Mouse (Mus musculus): ENCODE results near the gene Cnp. TPM values are rescaled to one million over a fixed set of nuclear protein-coding genes. Genes with fewer than 3 reads are reported as not detected.

Gene Cnp
- polyA plus RNA-seq, 1 experiment from 2014 or later, result 33.6 TPM

DNA sequence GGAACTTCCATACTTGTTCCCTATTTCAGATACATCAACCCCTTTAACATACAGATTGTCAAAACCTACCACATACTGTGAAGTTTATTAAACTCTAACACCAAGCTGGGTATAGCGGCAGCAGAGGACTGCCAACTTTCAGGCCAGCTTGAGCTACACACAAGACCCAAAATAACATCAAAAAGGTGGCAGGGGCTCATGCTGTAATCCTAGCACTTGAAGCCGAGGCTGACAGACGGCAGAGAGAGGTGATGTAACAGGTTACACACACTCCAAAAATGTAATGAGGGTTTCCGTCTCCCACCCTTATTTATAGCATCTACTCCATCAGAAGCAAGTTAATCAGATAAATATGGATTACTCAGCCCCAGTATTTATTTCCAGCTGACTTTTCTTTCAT is 20.8 kb downstream of the Cnp start:
- peaks cover 85% of the 10 kb centered on the region for H3K36me3 ChIP-seq
- H3K27me3 ChIP-seq (replicated peaks), result no peaks in the 10 kb centered on the region

DNA sequence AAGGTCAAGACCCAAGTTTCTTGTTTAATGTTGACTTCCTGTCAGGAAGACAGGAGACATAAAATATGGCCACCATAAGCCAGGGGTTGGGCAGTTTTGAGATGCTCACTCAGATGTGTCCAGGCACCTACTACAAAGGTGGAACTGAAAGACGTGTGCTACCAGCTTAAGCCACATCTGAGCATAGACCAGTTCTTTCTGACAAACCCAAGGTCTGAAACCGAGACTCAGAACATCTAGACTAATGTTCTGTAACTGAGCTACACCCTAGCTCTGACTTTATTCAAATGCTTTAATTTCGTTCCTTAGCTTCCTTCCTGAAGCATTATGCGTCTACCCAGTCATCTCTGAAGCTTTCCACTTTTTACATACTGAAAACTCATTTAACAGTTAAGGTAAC is 23.4 kb downstream of the Cnp start:
- Histone ChIP-seq H3K9me3 (no peaks in the 10 kb centered on the region), H3K27me3 (replicated peaks) (no peaks in the 10 kb centered on the region), H3K4me1 (no peaks in the 10 kb centered on the region), H3K27ac (no peak overlapping the region), H3K4me3 (no peak overlapping the region), H3K4me2 (replicated peaks) (no peak overlapping the region), H3K36me3 (peaks cover 71% of the 10 kb centered on the region), H3K9ac (no peak overlapping the region)
- ATAC-seq (ENCODE audit: low FRiP score, low read depth), result no peak
- 92% methylated on average over 4 of the region's 4 CpGs for WGBS

More for the DNA sequence above, 20.8 kb downstream of the Cnp start:
- H3K4me1 ChIP-seq, result no peaks in the 10 kb centered on the region
- no peak overlapping the region for H3K4me2 ChIP-seq (replicated peaks)
- no peak overlapping the region for H3K9ac ChIP-seq
- 87% methylated on average over 4 of the region's 4 CpGs for WGBS
- H3K9me3 ChIP-seq, result no peaks in the 10 kb centered on the region
- no peak overlapping the region for H3K27ac ChIP-seq
- ATAC-seq (ENCODE audit: low FRiP score, low read depth), result no peak
- no peak overlapping the region for H3K4me3 ChIP-seq

DNA sequence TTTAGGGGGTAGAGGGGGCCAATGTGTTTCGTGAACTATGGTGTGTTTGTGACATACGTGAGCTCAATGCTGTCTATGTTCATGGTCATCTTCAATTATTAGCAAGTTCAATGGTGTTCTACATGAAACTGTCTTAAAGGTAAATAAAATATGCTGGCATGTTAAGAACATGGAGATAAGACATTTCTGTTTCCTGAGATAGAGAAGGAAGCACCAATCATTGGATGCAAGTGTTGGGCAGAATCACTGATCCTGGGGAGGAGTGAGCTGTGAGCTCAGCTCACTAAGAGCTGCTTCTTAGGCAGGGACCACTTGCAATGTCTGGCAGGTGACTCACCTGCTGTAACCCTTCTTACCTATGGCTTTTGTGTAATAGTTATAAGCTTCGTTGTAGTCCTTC is 26.7 kb downstream of the Cnp start:
- Histone ChIP-seq H3K4me2 (replicated peaks) (no peak overlapping the region), H3K36me3 (peaks cover 52% of the 10 kb centered on the region), H3K27ac (no peak overlapping the region), H3K4me1 (peaks cover 3% of the 10 kb centered on the region; the same call in 1 of the 2 replicates), H3K4me3 (no peak overlapping the region), H3K9ac (no peak overlapping the region), H3K27me3 (replicated peaks) (no peaks in the 10 kb centered on the region), H3K9me3 (no peaks in the 10 kb centered on the region)
- WGBS, result 96% methylated on average over 3 of the region's 3 CpGs
- no peak for ATAC-seq (ENCODE audit: low FRiP score, low read depth)

DNA sequence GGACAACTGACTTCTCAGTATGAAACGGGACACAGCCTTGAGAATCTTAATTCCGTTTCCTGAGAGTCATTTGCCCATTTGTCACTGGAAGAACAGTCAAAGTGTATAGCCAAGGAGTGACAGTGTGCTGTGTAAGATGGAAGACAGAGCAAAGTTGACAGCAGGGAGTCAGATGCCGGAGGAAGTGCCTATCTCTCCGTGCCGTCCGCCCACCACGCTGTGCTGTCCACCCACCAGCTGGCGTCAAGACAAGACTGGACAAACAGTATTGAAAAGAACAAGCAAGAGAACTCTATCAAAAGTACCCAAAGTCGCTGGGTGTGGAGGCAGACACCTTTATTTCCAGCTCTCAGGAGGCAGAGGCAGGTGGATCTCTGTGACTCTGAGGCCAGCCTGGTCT is 28.5 kb downstream of the Cnp start:
- ATAC-seq (ENCODE audit: low FRiP score, low read depth), result no peak
- Histone ChIP-seq H3K9me3 (no peaks in the 10 kb centered on the region), H3K36me3 (peaks cover 37% of the 10 kb centered on the region), H3K4me2 (replicated peaks) (no peak overlapping the region), H3K4me3 (no peak overlapping the region), H3K27ac (no peak overlapping the region), H3K4me1 (peaks cover 3% of the 10 kb centered on the region; the same call in 1 of the 2 replicates), H3K27me3 (replicated peaks) (no peaks in the 10 kb centered on the region), H3K9ac (no peak overlapping the region)
- 91% methylated on average over 9 of the region's 9 CpGs for WGBS

DNA sequence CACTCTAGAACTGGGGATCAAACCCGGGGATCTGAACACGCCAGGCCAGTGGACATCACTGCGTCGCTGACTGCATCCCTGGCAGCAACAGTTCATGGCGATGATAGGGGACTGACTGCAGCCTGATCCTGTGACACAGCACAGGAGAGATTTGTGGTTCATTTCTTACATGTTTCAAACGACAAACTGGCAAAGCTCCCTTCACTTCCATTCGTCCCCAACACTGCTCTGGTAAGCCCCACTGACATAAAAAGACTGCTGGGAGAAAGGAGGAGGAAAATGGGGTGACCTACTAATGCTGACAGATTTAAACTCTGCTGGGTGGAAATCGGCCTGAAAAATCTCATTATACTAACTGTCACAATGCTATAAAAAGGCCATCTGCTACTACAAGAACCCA is 29.1 kb downstream of the Cnp start:
- Histone ChIP-seq H3K27me3 (replicated peaks) (no peaks in the 10 kb centered on the region), H3K4me2 (replicated peaks) (no peak overlapping the region), H3K4me3 (no peak overlapping the region), H3K27ac (no peak overlapping the region), H3K9ac (no peak overlapping the region), H3K4me1 (peaks cover 3% of the 10 kb centered on the region; the same call in 1 of the 2 replicates), H3K9me3 (no peaks in the 10 kb centered on the region), H3K36me3 (peaks cover 33% of the 10 kb centered on the region)
- WGBS, result 86% methylated on average over 8 of the region's 8 CpGs
- ATAC-seq (ENCODE audit: low FRiP score, low read depth), result no peak

DNA sequence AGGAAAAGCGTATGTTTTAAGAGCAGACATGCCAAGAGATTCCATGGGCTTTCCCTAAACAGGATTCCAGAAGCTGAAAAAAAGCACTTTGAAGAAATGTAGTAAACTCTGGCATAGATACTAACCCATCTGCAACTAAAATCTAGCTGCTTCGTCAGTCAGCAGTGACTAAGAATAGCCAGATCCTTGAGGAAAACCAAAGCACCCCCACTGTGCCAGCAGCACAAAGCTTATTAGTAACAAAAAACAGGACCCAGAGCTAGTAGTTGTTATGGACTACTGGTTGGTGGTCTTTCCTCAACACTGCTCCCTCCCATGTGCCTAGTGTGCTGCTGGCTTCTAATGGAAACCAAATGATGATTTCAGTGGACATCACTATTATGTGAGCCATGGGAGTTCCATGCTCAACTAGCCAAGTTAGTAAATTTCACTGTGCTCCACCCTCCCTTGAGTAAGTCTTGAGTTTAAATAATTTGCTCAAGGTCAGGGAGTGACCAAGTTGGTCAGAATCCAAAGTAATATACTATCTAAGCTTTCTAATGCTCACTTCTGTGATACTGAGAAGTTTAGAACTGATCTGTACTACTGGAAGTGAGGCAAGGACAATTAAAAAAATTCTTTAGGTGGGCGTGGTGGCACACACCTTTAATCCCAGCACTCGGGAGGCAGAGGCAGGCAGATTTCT is 29.8 kb downstream of the Cnp start:
- WGBS, result 87% methylated on average over 4 of the region's 4 CpGs
- no peak overlapping the region for H3K9ac ChIP-seq
- no peak overlapping the region for H3K4me3 ChIP-seq
- no peaks in the 10 kb centered on the region for H3K9me3 ChIP-seq
- peaks cover 3% of the 10 kb centered on the region; the same call in 1 of the 2 replicates for H3K4me1 ChIP-seq
- ATAC-seq (ENCODE audit: low FRiP score, low read depth), result no peak
- no peak overlapping the region for H3K27ac ChIP-seq
- no peak overlapping the region for H3K4me2 ChIP-seq (replicated peaks)
- H3K36me3 ChIP-seq, result peaks cover 27% of the 10 kb centered on the region
- no peaks in the 10 kb centered on the region for H3K27me3 ChIP-seq (replicated peaks)

DNA sequence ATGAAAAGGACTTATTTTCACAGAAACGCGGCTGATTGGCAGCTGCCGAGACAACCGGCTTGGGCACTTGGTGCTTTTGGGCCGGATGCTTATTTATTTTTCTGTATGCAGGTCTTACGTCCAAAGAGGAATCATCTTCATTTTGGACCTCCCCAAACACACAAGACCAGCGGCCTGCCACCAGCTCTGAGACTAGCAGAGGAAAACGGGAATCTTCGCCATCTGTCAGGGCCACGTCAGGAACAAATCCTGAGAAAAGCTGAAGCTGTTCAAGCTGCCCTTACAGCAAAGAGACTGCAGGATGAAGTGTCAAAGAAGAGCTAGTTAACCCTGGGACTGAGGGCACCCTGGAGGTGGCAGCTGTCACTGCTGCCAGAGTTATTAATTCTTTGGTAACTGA is 30.7 kb downstream of the Cnp start:
- Histone ChIP-seq H3K36me3 (peaks cover 18% of the 10 kb centered on the region), H3K4me2 (replicated peaks) (no peak overlapping the region), H3K27me3 (replicated peaks) (no peaks in the 10 kb centered on the region), H3K4me3 (no peak overlapping the region), H3K9ac (no peak overlapping the region), H3K9me3 (no peaks in the 10 kb centered on the region), H3K4me1 (peaks cover 3% of the 10 kb centered on the region; the same call in 1 of the 2 replicates), H3K27ac (no peak overlapping the region)
- no peak for ATAC-seq (ENCODE audit: low FRiP score, low read depth)
- 86% methylated on average over 10 of the region's 10 CpGs for WGBS

DNA sequence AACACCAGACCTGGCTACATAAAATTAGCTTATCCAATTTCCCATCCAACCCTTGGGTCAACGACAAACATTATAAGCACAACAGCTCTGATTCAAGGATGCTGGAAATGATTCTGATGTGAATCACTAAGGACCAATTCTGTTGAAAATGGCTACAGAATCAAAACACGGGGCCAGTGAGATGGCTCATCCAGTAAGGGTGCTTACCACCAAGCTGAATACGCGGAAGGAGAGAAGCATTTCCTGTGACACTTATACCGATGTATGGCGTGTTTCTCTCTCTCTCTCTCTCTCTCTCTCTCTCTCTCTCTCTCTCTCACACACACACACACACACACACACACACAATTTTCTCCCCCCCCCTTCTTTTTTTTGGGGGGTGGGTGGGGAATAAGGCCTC is 32.4 kb downstream of the Cnp start:
- peaks cover 3% of the 10 kb centered on the region; the same call in 1 of the 2 replicates for H3K4me1 ChIP-seq
- no peaks in the 10 kb centered on the region for H3K9me3 ChIP-seq
- no peak for ATAC-seq (ENCODE audit: low FRiP score, low read depth)
- no peak overlapping the region for H3K4me2 ChIP-seq (replicated peaks)
- H3K27me3 ChIP-seq (replicated peaks), result no peaks in the 10 kb centered on the region
- H3K9ac ChIP-seq, result no peak overlapping the region
- 92% methylated on average over 6 of the region's 6 CpGs for WGBS
- H3K36me3 ChIP-seq, result peaks cover 5% of the 10 kb centered on the region
- H3K27ac ChIP-seq, result no peak overlapping the region
- no peak overlapping the region for H3K4me3 ChIP-seq

DNA sequence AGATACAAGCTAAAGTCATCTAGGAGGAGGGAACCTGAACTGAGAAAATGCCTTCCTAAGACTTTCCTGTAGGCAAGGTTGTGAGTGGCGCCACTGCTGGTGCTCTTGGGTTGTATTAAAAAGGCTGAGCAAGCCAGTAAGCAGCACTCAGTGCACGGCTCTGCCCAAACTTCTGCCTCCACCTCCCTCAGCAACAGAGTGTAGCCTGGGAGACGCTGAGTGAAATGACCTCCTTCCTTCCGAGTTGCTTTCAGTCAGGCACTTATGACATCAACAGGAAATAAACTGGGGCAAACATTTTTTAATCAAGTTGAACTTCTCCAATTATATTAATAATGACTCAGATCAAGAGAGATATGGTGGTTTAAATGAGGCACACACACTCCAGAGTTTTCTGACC is 34.1 kb downstream of the Cnp start:
- no peak for ATAC-seq (ENCODE audit: low FRiP score, low read depth)
- 82% methylated on average over 4 of the region's 4 CpGs for WGBS
- H3K4me2 ChIP-seq (replicated peaks), result no peak overlapping the region
- no peaks in the 10 kb centered on the region for H3K27me3 ChIP-seq (replicated peaks)
- H3K4me1 ChIP-seq, result peaks cover 3% of the 10 kb centered on the region; the same call in 1 of the 2 replicates
- no peak overlapping the region for H3K9ac ChIP-seq
- no peak overlapping the region for H3K4me3 ChIP-seq
- no peak overlapping the region for H3K27ac ChIP-seq
- peaks cover 5% of the 10 kb centered on the region for H3K36me3 ChIP-seq
- H3K9me3 ChIP-seq, result no peaks in the 10 kb centered on the region

DNA sequence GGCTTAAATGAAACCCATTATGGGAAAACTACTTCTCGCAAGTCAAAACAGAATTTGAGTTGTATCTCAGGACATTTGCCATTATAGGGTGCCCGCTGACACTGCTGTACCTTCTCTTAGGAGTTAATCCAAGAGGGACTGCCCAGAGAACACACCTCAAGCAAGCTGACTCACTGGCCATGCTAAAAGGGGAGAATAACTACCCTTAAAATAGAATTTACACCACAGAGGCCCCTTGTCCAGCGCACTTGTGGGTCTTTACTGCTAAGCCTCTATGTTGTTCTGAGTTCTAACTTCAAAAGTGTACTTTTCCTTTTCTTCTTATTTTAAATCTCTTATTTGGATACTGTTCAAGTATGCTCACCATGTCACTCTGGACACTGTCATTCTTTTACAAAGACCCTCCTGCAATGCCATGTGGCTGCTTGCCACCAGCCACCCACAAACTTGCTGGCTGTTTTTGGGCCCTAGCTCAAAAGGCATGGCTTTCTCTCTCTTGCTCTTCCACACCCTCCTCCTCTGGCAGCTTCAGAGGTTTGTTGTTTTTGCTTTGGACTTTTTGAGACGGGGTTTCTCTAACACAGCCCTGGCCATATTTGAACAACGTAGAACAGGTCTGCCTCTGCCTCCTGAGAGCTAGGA is 34.8 kb downstream of the Cnp start:
- 90% methylated on average over 5 of the region's 5 CpGs for WGBS
- Histone ChIP-seq H3K9ac (no peak overlapping the region), H3K9me3 (no peaks in the 10 kb centered on the region), H3K4me3 (no peak overlapping the region), H3K27ac (no peak overlapping the region), H3K4me1 (peaks cover under 1% of the 10 kb centered on the region; the same call in 1 of the 2 replicates), H3K27me3 (replicated peaks) (no peaks in the 10 kb centered on the region), H3K36me3 (peaks cover 5% of the 10 kb centered on the region), H3K4me2 (replicated peaks) (no peak overlapping the region)
- no peak for ATAC-seq (ENCODE audit: low FRiP score, low read depth)

DNA sequence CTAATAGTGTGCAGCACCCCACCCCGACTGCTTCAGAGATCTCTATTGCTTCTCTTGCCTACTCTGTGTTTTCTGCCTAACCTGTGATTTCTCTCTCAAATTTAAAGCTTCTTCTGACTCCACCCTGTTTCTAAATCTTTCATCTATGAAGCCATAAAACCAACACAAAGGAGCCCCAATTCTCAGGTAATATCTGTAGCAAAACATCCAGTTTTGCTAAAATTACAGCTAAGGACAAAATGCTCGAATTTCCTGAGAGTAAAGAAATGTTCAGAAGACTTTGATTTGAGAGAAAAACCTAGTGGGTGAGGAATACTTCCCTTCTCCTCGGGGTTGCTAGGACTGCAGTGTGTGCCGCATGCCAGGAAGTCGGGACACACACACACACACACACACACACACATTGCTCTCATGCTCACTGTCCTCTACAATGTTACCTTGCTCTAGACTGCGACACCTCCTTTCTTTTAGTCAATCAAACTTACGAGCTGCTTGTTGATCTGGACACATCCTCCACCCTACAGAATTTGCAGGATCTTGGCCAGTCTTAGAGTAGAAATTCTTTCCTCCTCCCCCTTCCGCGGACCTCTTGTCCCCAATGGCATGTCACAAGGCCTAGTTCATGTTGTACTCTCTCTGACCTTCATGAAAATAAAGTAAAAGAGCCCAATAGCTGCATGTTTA is 35.4 kb downstream of the Cnp start:
- Histone ChIP-seq H3K27ac (no peak overlapping the region), H3K4me3 (no peak overlapping the region), H3K36me3 (peaks cover 5% of the 10 kb centered on the region), H3K4me1 (no peaks in the 10 kb centered on the region), H3K9ac (no peak overlapping the region), H3K27me3 (replicated peaks) (no peaks in the 10 kb centered on the region), H3K4me2 (replicated peaks) (no peak overlapping the region), H3K9me3 (no peaks in the 10 kb centered on the region)
- ATAC-seq (ENCODE audit: low FRiP score, low read depth), result no peak
- 86% methylated on average over 9 of the region's 9 CpGs for WGBS

DNA sequence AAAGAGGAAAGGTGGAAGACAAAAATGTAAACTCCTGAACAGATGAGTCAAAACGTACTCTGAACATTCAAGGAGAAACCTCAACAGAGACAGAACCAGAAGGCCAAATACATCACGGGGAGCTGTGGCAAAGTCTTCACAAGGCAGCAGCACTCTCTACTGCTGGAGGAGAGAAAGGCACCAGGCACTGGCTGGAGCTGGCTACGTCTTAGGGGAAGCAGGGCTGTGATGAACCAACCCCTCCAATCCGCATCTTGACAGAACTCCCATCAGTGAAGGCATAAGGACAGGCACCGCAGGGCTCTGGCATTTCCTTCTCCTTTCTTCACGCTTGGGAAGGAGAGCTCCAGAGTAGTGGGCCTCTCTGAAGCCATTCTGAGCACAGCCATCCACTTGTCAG is 36.9 kb downstream of the Cnp start:
- WGBS, result 94% methylated on average over 6 of the region's 6 CpGs
- H3K36me3 ChIP-seq, result peaks cover 5% of the 10 kb centered on the region
- no peaks in the 10 kb centered on the region for H3K9me3 ChIP-seq
- H3K9ac ChIP-seq, result no peak overlapping the region
- ATAC-seq (ENCODE audit: low FRiP score, low read depth), result no peak
- no peak overlapping the region for H3K4me3 ChIP-seq
- no peaks in the 10 kb centered on the region for H3K27me3 ChIP-seq (replicated peaks)
- H3K4me2 ChIP-seq (replicated peaks), result no peak overlapping the region
- H3K4me1 ChIP-seq, result no peaks in the 10 kb centered on the region
- H3K27ac ChIP-seq, result no peak overlapping the region

Data from neural tube, embryonic 12.5 days (tissue).